Mouse (Mus musculus) spleen, adult 18-20 months (tissue): Measurements from ENCODE around the gene Ino80d.
"Not testable (repeated sequence)": the region's sequence is repeated elsewhere in the genome, so short reads cannot be mapped to it uniquely, and the experiment has no call there.

Experiments used
- DNase-seq, 2 experiments: peaks; one replicate each; pipeline ENCODE4 v3.0.0; 2022; ENCODE audit warnings: mixed read lengths in 2 of 2

The Ino80d gene

GRCm38 (mm10) chr1:63114136-63114781 lies at the start of gene Ino80d:
TSS of gene Ino80d (minus strand) at chr1:63114667.
- peak; percentile 71 to 72 for DNase-seq

DNA sequence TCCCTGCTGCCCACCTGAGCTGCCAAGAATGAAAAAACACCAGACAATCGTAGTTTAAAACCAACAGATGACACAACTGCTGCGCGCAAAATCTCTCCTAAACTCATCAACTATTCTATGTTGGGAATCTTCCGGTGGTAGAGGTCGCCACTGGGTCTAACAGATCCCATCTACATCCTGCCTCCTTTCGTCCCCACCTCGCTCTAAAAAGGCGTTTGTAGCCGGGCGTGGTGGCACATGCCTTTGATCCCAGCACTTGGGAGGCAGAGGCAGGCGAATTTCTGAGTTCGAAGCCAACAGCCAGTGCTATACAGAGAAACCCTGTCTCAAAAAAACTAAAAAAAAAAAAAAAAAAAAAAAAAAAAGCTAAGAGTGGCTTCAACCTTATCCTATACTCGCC lies 25.8 kb upstream of the Ino80d start:
- DNase-seq: no peak

DNA sequence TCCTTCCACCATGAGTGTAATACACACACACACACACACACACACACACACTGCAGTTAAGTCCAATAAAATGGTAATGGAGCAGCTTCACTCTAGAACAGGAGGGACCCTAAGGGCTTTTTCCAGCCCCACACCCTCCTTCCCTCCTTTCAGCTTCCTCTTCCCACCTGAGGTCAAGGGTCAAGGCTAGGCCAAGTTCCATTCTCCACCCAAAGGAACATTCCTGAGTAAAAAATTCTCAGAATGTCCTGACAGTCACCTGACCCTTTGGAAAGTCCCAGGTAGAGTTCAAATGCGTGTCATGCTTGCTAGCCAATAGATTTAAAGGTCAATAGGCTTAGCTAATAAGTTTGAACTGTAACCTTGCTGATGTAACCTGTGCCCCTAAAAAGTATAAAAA lies 24.1 kb upstream of the Ino80d start:
- not testable (repeated sequence) for DNase-seq

- DNase-seq: no peak
Observed at GRCm38 (mm10) chr1:63137971-63138370, 23.5 kb upstream of the Ino80d start.

- DNase-seq: no peak
Observed at GRCm38 (mm10) chr1:63134530-63134929, 20.1 kb upstream of the Ino80d start.

DNA sequence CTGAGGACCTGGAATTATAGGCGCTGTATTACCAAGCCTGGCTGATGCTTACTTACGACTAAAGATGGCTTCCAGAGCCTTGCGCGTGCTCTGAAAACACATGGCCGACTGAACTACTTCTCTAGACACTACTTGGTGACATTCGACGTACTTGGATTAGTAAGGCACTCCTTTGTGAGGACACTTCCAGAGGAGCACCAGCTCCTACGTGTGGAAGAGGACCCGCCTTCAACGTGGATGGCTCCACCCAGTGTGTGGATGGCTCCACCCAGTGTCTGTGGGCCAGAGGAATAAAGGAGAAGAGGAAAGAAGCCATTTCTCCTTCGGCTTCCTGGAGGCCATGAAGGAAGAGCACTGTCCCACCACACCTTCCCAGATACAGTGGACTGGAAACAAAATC lies 17.3 kb upstream of the Ino80d start:
- DNase-seq: no peak

GRCm38 (mm10) chr1:63130883-63131282 lies 16.4 kb upstream of the Ino80d start:
- no peak for DNase-seq

GRCm38 (mm10) chr1:63129857-63130690 lies 15.6 kb upstream of the Ino80d start:
- DNase-seq: peak in 1 of 2 experiments; percentile 10

GRCm38 (mm10) chr1:63129273-63129672 lies 14.8 kb upstream of the Ino80d start:
- DNase-seq: no peak

DNA sequence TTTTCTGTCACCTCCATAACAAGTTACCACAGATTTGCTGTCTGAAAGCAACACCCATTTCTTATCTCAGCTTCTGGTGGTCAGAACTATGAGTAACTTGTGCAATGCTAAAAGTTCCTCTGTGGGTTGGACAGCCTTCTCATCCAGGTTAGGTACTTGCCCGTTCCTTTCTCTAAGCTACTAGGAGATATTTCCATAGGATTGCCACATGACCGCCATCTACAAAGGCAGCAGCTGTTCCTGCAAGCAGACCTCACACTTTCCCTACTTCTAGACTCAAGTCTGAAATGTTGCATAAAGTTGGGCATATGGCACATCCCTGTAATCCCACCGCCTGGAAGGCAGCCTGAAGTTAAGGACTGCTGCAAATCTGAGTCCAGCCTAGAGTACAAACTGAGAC lies 11.7 kb upstream of the Ino80d start:
- DNase-seq: no peak

- DNase-seq: no peak
Observed at GRCm38 (mm10) chr1:63123823-63124450, 9.5 kb upstream of the Ino80d start.

GRCm38 (mm10) chr1:63122005-63122404 lies 7.5 kb upstream of the Ino80d start:
- DNase-seq: no peak

DNA sequence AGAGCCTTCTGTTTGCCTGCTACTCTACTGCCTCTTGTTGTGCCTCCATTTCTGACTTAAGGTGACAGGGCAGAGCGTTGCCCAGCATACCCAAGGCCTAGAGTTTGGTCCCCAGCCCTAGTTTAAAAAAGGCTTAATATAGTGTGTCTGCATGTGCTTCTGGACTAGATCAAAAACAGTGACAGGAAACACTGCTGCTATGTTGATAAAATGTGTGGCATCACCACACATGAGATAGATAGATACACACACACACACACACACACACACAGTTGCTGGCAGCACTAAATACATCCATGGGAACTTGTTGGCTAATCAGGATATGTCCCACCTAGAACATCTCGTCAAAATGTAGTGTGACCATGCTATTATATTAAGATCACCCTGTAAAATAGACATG lies 5.9 kb upstream of the Ino80d start:
- no peak for DNase-seq

- no peak for DNase-seq
Observed at GRCm38 (mm10) chr1:63119675-63120074, 5.2 kb upstream of the Ino80d start.

GRCm38 (mm10) chr1:63115540-63115939 lies 1.1 kb upstream of the Ino80d start:
- no peak for DNase-seq

DNA sequence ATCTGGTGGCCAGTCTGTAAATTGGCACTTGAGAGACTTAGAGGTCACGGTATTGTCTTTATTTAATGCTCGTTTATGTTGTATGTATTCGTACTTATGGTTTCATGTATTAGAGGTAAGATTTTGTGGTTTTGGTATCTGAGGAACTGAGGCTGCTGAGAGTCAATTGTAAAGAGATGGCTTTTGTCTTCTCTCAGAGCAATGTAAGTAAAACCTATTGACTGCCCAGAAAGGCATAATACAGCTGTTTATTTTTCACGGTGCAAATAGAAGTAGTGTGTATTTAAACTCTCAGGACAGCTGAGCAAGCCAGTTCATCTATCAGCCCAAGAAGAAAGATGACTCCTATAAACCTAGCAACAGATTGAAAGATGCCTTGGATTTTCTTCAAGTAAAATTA lies 629 bp upstream of the Ino80d start:
- DNase-seq: no peak

- peak; percentile 66 to 75 for DNase-seq
Observed at GRCm38 (mm10) chr1:63113274-63114135, 962 bp downstream of the Ino80d start.

DNA sequence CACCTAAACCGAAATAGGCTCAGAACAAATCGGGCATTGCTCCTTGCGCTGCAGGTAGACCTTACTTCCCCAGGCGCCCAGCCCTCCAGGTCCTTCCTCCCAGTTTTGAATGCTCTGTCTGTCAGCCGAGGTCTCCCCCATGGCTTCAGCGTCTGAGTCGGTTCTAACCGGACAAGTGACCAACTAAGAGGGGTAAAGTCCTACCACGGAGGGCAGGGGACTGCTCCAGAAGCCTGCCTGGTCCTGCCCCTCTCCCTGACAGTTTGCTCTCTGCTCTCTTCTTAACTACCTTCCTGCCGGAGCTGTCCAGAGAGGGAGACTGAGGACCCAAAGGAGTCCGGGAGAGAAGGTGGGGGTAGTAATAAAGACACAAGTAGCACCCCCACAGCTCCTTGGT lies 1.6 kb downstream of the Ino80d start:
- DNase-seq: peak; percentile 34 to 46

- no peak for DNase-seq
Observed at GRCm38 (mm10) chr1:63112151-63112864, 2.2 kb downstream of the Ino80d start.

- no peak for DNase-seq
Observed at GRCm38 (mm10) chr1:63110536-63111285, 3.8 kb downstream of the Ino80d start.

- no peak for DNase-seq
Observed at GRCm38 (mm10) chr1:63107614-63108327, 6.7 kb downstream of the Ino80d start.
